Mouse (Mus musculus): ENCODE results near the gene Pde1a.

- no peak for TF ChIP-seq CTCF (IDR thresholded peaks at IDR 0.05; ENCODE audit: borderline replicate concordance, insufficient read depth, low read length)
- TF ChIP-seq POLR2A (IDR thresholded peaks at IDR 0.05; ENCODE audit: low read depth, low read length) = no peak
Observed at GRCm38 (mm10) chr2:80079618-80080017, 49.6 kb downstream of the Pde1a start.

Measured in embryonic fibroblast, embryonic 13.5 days (primary cell).